Mouse (Mus musculus) frontal cortex, adult (tissue): ENCODE data around the gene Ninl.

Source experiments
- ATAC-seq: cut with Nextera tagmentation; 2 replicates; pipeline ENCODE4 v1.9.2; 2017; ENCODE audit warnings: mild to moderate bottlenecking, moderate library complexity, mixed read lengths; ENCODE audit not compliant: low TSS enrichment

The Ninl gene

GRCm38 (mm10) chr2:151039232-151039695 lies at the start of gene Ninl, which contains the start of gene Nanp:
Gene Ninl, minus strand, starts transcription at chr2:151039382.
Gene Nanp, minus strand, starts transcription at chr2:151039398.
- ATAC-seq: peak; percentile 93

- no peak for ATAC-seq
Measured at GRCm38 (mm10) chr2:151056637-151057036, 17.5 kb upstream of the Ninl start.

GRCm38 (mm10) chr2:151040411-151040810 lies 1.2 kb upstream of the Ninl start:
- no peak for ATAC-seq

GRCm38 (mm10) chr2:151039726-151040125 lies 544 bp upstream of the Ninl start:
- peak; percentile 41 for ATAC-seq

- peak; percentile 71 for ATAC-seq
Measured at GRCm38 (mm10) chr2:151038811-151039222, 365 bp downstream of the Ninl start.

- 0 out of 2 replicates have a peak, but pooled peaks have one; percentile 20 for ATAC-seq
Measured at GRCm38 (mm10) chr2:151037876-151038552, 1.2 kb downstream of the Ninl start.

GRCm38 (mm10) chr2:151037292-151037691 lies 1.9 kb downstream of the Ninl start:
- no peak for ATAC-seq

- no peak for ATAC-seq
Measured at GRCm38 (mm10) chr2:151036721-151037120, 2.5 kb downstream of the Ninl start.

GRCm38 (mm10) chr2:151034435-151034834 lies 4.7 kb downstream of the Ninl start:
- no peak for ATAC-seq

GRCm38 (mm10) chr2:151021158-151021557 lies 18.0 kb downstream of the Ninl start:
- ATAC-seq: no peak

GRCm38 (mm10) chr2:151015316-151015715 lies 23.9 kb downstream of the Ninl start:
- no peak for ATAC-seq

- ATAC-seq: no peak
Measured at GRCm38 (mm10) chr2:151011273-151011672, 27.9 kb downstream of the Ninl start.

GRCm38 (mm10) chr2:151009515-151010085 lies 29.6 kb downstream of the Ninl start:
- peak; percentile 18; the same call in 1 of the 2 replicates for ATAC-seq

- ATAC-seq: peak; percentile 94
Measured at GRCm38 (mm10) chr2:151008939-151009509, 30.2 kb downstream of the Ninl start.

GRCm38 (mm10) chr2:151008517-151008932 lies 30.7 kb downstream of the Ninl start:
- peak; percentile 22; the same call in 1 of the 2 replicates for ATAC-seq

GRCm38 (mm10) chr2:151008006-151008405 lies 31.2 kb downstream of the Ninl start:
- ATAC-seq: no peak

- ATAC-seq: no peak
Measured at GRCm38 (mm10) chr2:151006281-151006945, 32.8 kb downstream of the Ninl start.

GRCm38 (mm10) chr2:151004390-151004789 lies 34.8 kb downstream of the Ninl start:
- no peak for ATAC-seq

- no peak for ATAC-seq
Measured at GRCm38 (mm10) chr2:151003796-151004195, 35.4 kb downstream of the Ninl start.

- no peak for ATAC-seq
Measured at GRCm38 (mm10) chr2:151001619-151002175, 37.5 kb downstream of the Ninl start.

GRCm38 (mm10) chr2:151000402-151001178 lies 38.6 kb downstream of the Ninl start:
- ATAC-seq: peak; percentile 81
